Mouse (Mus musculus) fibroblast of lung, adult 2 months (primary cell): Measurements from ENCODE around the gene Arhgap10.
"Not testable (repeated sequence)": the region's sequence is repeated elsewhere in the genome, so short reads cannot be mapped to it uniquely, and the experiment has no call there.

Source experiments
- DNase-seq: peaks from one replicate; pipeline ENCODE4 v3.0.0-alpha.2; 2011; ENCODE audit warnings: low read depth

Arhgap10 gene

DNA sequence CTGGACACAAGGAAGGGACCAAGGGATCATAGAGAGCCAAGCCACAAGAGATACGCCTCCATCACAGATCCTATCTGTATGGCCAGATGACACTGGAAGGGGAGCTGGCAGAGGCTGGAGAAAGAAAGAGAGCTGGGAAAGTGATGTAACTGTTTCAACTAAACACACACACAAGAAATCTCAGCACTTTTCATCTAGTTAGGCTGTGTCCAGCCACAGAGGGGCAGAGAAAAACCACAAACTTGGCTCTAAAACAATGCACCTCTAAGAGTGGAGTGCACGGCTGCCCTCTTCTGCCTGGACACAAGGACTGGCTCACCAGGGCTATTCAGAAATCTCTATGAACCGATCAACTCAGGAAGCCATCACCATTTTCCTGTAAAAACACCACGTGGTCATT lies 175.6 kb downstream of the Arhgap10 start:
- peak; percentile 82 for DNase-seq

DNA sequence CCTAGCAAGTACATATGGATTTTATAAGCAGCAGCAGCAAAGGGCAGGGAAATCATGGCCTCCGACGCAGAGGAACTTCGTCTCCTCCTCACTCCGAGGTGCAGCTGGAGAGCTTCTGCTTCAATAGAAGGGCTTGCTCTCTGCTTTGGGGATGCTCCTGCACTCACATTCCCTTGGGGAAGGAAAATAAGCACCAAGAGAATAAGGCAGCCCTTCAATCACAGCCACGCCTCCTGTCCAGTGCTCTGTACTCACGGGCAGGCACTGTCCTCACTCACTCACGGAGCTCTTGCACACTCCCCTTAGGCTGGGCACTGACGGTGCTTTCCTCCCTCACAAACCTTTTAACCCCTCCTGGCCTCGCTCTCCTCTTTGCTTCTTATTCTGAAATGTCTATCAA lies 176.4 kb downstream of the Arhgap10 start:
- no peak for DNase-seq

DNA sequence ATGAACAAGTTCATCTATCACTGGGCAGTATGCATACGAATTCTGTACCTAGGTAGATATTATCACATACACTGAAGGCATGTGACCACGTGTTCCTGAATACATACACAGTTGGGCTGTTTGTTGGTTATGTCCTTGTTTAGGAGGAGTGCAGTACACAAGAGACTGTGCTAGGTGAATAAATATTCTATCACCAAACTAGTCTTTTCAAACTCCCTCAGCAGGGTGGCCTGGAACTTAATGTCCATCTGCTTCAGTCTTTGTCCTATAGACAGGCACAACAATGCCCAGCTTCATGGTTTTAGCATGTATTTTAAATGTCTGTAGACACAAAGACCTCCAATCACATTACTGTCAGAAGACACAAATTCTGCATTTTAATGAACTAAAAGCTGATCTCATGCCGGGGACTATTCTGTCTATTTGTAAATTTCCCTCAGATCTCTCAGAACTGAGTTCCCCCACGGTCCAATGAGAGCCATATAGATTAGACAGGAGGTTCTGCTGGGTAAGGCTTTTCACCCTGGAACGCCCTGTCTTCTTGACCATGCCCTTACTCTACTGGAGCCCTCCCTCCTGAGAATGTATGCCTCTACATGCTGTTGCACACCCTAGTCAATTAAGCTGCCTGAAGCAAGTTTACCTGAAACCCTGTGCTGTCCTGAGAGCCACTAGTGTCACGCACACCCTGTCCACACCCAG lies 177.6 kb downstream of the Arhgap10 start:
- no peak for DNase-seq

DNA sequence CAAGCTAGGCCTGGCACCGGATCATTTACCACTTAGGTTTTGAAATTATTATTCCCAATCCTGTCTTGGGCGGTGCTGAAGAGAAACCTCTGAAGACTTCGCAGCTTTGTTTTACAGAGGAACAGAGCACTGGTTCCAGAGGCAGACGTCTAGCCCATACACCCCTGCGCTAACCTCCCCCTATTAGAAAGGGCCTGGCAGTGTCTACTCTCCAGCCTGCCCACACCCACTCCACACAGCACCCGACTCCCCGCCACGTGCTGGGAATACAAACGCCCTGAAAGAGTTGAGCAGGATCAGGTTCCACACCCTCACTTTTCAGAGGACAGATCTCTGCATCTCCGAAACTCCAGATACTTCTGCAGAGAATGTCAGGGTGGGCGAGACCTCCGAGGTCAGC lies 180.5 kb downstream of the Arhgap10 start:
- DNase-seq = no peak

DNA sequence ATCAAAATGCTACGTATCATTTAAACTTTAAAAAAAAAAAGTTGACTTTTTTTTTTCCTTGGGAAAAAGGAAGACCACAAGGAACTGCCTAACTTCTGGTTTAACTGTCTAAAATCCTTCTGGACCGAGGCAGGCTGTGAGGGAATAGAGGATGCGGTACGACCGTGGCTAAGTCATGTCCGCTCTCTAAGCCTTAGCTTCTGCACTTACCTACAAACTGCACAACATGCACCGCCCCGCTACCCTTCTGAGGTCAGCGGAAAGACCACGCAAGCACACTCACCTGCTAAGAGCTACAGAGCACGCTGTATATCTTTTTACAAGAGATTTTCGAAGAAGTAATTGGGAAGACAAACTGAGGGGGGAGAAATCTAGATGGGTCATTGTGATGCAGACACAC lies 186.6 kb downstream of the Arhgap10 start:
- no peak for DNase-seq

DNA sequence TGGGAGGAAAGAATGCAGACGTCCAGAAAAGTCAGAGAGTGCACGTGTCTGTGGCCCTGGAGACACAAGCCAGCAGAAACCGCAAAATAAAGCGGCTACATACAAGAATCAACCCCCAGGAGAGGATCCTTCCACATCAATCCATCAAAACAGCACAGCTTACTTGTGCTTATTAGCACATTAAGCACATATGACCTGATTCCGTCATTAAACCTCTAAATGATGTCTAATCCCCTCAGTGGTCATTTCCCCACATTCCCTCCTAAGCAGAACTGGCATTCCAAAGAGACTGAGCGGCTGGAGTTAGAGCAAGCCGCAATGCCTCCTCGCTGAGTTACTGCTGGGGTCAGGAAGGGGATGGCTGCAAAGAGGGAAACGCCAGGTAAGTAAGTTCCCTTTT lies 187.4 kb downstream of the Arhgap10 start:
- no peak for DNase-seq

DNA sequence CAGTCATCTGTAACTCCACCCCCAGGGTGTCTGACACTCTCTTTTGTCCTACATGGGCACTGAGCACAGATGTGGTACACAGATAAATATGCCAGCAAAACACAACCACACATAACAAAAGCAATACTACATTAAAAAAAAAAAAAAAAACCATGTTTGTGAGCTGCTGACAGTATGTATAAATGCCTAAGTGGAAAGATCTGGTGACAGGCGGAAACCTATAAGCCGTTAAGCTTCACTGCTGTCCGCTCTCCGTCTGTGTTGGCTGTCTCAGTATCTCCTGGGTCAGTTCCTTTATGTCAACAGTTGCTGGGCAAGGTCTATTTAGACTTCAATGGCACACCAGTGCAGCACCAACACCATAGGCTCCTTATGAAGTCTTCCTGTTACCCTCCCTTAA lies 188.0 kb downstream of the Arhgap10 start:
- DNase-seq = no peak

DNA sequence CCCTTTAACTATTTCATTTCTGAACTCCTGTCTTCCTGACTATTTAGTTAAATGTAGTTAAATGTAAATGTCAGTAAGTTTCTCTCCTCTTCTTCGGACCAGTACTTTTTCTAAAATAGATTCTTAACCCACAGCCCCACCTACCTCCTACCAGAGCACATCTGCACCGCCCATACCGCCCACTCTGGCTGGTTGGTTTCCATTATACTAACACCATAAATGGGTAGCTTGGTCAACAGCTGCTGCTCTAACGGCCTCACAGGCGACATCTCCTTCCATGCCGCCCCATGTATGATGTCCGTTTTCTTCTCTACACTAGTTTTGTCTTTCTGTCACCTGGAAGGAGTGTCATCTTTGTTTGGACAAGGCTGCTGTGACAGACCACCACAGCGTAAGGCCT lies 189.3 kb downstream of the Arhgap10 start:
- no peak for DNase-seq

DNA sequence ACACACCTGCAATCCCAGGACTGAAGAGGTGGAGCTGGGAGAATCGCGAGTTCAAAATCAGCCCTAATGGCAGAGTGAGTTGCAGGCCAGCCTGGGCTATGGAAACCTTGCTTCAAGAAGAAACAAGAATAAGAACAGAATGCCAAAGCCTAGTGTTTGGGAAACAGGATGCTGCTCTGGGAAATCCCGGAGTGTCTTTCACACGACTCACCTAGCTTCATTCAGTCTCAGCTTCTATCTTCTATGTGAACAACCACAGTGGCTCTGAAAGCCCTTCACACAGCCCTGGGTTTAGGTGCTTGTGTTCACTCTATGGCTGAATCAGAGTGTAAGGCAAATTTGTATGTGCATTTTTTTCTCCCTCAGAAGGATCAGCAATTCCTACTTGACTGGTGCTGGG lies 190.4 kb downstream of the Arhgap10 start:
- DNase-seq = no peak

DNA sequence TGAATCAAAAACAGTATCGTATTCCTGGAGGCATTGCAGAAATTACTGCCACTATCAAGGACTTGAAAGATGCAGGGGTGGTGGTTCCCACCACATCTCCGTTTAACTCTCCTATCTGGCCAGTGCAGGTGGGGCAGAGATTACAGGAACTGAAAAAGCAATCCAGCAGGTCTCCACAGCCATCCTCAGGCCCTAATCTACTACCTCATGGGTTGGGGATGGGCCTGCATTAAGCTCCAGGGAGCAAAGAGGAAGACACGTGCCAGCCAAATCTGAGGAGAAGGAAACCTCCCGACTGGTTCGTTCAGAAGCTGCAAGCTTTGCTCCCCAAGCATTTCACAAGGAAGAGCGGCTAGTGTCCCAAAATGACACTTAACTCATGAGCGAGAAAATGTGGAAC lies 195.0 kb downstream of the Arhgap10 start:
- not testable (repeated sequence) for DNase-seq

DNA sequence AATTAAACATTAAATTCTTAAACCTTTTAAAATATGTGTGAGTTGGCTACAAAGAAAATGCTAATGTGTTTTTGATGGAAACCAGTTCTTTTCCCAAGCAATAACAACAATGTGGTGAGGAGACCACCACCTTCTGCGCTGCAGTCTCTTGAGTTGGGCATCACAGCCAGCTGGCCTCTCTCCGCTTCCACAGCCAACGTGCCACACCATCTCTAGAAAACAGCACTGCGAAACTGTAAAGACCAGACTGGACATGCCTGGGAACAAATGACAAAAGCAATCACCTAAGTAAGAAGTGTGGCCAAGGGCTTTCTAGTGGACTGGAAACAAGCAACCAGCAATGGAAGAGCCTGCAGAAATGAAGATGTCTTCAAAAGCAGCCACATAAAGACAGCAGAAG lies 195.9 kb downstream of the Arhgap10 start:
- DNase-seq = no peak

DNA sequence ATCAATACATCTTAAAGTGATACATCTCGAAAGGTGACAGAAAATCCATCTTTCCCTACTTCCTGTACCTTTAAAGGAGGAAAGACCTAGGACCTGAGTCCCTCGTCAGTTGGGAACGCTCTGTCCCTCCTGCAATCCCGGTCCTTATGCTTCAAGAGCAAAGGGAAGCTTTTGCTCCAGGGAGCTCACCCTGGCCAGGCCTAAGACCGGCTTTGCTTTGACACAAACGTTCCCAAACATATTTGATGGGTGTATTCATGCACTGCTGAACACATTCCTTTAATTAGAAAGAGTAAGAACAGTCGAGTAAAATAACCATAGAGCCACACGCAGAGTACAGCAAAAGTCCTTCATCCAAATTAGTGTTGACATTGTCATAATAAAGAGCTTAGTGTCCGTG lies 199.2 kb downstream of the Arhgap10 start:
- DNase-seq = no peak

DNA sequence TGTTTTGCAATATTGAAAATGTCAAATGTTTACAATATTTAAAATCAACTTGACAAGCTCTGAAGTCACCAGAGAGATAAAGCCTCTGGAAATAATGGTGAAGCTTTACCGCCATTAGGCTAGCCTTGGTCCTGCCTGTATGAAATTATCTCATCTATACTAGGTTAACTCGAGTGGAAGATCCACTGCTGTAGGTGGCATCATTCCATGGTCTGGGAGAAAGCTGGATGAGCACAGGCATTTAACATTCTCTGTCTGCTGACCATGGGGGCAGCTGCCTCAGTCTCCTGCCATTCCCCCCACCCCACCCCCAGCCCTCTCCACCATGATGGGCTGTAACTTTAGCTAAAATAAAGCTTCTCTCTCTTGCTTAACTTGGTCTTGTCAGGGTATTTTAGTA lies 200.0 kb downstream of the Arhgap10 start:
- no peak for DNase-seq

DNA sequence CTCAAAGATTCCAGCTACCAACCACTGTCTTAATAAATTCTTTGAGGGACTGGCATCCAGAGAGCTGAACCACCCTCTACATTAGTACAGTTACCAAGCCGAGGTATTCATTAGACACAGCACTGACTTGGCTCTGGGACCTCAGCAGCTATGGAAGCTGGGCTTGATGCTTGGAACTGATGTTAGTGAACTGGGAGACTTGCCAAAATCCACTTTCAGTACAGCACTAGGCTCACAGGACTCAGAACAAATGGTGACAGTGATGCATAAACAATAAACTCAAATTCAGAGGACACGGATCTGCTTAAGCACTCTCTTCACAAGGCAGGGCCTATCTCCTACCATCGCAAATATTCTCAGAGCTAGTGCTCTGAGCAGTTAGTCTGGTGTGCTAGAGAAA lies 204.8 kb downstream of the Arhgap10 start:
- DNase-seq = no peak

DNA sequence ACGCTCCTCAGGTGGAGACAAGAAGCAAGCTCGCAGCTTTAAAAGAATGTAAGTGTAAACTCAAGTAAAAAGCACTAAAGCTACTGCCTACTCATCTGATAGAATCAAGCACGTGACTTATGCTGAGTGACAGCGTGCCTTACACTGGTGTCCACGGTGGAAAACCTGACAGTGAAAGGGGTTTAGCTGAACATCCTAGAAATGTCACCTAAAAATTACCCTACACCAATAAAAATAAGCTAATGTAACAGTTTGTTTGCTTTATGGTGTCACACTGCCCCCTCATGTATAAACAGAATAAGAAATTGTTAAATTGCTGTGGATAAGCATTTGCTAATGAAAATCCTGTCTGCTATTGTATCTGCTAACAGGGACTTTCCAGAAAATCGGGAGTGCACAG lies 206.0 kb downstream of the Arhgap10 start:
- DNase-seq = no peak

DNA sequence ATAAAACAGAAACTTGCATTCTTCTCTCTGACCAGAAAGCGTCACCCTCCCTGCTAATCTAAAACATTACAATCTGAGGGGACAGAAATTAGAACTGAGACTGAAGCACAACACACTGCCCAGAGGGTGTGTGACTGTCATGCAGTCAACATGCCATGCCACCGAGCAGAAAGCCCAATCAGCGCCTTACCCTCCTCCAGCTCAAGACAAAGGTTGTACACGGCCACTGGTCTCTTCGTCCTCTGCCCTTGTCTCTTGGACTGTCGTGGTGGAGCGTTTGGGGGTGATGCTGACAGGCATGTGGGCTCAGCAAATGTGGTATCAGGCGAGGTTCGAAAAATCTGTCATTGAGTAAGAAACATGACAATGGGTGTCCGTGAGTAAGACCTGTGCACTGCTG lies 207.2 kb downstream of the Arhgap10 start:
- DNase-seq = no peak

DNA sequence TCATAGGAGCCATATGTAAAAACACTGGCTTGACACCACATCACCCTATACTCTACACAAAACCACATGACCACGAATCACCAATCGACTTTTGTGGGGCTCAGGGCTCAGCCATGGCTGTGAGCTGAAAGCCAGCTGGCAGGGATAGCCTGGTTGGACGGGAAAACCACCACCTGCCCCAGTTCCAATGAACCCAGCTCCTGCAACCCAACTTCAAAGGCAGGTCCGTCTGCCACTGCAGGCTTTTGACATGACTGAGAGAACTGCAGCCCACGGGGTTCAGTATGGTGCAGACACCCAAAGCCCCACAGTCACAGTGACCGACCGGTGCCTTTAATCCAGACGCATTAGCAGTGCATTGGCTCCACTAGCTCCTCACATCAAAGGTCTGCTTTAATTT lies 207.7 kb downstream of the Arhgap10 start:
- DNase-seq = no peak

DNA sequence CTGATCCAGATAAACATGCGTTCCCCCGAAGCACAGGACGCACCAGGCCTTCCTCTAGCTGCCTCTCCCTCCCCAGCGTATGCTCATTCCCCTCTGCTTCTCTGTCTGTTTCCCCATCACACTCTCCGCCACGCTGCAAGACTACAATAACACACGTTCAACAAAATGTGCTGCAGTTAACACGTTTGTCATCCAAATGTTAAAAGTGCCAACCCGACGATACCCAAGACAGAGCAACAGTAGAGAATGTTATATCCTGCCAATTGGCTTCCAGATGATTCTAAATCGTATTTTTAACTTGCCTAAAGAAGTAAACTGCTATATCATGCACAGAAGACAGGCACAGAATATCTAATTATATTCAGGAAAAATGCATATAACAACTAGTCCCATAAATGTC lies 223.2 kb downstream of the Arhgap10 start:
- DNase-seq = no peak

DNA sequence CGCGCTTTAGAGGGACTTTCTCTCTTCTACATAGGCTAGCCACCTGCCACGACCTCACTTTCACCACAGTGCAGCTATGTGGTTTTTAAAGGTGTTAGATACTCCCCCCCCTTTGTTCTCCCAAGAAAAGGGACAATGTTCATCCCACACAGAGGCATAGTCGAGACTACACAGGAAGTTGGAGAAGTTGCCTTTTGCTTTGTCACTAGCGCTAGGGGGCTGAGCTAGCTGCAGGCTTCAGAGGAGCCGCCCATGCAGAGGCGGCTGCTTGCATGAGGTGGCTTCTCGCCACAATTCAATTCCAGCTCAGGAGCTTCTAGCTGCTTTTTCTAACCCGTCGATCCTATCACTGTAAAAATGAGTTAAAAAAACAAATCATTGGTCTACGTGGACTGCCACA lies 225.1 kb downstream of the Arhgap10 start:
- no peak for DNase-seq

DNA sequence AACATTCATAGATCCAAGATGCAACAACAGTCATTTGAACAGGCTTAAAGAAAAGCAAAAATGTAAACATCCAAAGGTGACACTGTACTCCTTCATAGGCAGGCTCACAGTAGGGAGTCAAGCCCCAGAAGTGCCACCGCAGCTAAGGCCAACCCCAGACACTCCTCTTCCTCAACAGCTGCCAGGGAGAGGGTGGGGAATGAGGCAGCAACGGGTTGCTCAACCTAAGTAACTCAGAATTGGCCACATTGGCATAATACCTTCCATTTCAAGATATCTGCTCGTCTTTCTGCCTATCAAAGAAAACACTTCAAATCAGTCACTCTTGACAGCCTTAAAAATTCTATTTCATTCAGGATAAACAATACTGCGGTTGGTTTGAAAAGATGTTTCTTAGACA lies 225.6 kb downstream of the Arhgap10 start:
- DNase-seq = no peak

DNA sequence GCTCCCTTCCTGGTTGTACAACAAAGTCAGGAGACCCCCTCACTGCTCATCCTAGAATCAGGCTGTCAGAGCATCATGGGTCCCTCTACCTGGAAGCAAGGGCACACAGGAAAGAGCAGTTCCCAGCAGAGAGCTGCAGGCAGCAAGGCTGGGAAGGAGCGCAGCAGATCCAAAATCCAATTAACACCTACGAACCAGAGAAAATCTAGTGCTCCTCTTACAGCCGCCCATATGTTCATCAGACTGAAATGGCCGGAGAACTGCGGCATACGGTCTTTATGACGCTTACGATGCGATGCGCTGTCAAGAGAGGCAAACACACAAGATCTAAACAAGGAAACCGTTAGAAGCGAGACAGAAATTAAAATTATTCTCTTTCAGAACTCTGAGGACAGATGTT lies 229.3 kb downstream of the Arhgap10 start:
- DNase-seq = no peak

DNA sequence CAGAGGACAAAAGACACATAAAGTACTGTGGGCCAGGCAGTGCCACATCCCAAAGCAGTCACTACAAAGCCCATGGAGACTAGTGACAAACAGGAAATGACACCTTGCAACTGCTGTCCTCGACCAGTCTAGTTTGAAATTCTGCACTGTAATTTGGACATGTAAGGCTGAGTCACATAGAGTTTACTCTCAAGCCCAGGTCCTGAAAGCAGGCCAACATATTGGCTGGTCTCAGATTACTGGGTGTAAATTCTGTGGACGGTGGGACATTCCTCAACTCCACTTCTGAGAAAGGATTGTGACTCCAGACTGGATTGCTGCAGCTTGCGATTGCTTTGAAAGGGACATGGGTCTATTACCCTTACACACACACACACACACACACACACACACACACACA lies 229.7 kb downstream of the Arhgap10 start:
- DNase-seq = peak; percentile 44

DNA sequence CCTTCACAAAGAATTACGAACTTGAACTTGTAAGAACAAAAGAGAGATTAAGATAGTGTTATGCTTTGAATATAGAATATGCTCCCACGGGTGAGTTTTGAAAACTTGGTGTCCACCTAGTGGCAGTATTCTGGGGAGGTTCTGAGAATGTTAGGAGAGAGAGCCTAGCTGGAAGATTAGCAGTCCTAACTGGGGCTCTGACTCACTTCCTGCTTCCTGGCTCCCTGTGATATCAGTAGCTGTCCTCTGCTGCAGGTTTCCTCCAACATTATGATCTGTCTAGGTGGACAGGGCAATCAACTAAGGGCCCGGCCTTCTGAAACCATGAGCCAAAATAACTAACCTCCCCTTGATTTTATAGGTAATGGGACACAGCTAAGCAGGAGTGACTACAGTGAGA lies 233.3 kb downstream of the Arhgap10 start:
- DNase-seq = no peak

DNA sequence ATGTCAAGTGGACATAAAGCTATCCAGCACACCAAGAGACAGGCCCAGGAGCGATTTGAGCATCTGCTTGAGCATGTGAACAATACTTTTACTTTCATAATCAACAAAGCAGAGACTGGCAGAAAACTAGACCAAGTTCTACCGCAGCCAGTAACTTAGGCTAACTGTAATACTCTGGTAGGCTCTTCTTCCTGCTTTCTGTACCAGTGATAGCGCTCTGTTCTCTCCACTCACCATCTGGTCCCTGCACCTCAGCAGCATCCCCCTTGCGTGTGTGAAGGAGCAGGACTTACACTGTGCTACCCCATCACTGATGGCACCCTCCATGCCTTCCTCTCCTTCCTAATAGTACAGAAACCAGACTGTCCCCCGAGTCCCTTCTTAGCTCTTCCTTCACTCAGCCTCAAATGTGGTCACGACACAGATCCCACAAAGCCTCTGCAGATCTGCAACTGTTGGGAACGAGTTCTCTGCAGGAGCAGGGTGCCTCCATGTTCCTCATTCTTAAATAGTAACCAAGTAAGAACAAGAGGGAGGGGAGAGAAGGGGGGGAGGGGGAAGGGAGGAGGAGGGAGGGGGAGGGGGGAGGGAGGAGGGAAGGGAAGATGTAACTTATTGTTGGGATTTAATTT lies 235.0 kb downstream of the Arhgap10 start:
- no peak for DNase-seq
